ENCODE assay signal across 12 mouse cellular contexts in the genomic region with DNA sequence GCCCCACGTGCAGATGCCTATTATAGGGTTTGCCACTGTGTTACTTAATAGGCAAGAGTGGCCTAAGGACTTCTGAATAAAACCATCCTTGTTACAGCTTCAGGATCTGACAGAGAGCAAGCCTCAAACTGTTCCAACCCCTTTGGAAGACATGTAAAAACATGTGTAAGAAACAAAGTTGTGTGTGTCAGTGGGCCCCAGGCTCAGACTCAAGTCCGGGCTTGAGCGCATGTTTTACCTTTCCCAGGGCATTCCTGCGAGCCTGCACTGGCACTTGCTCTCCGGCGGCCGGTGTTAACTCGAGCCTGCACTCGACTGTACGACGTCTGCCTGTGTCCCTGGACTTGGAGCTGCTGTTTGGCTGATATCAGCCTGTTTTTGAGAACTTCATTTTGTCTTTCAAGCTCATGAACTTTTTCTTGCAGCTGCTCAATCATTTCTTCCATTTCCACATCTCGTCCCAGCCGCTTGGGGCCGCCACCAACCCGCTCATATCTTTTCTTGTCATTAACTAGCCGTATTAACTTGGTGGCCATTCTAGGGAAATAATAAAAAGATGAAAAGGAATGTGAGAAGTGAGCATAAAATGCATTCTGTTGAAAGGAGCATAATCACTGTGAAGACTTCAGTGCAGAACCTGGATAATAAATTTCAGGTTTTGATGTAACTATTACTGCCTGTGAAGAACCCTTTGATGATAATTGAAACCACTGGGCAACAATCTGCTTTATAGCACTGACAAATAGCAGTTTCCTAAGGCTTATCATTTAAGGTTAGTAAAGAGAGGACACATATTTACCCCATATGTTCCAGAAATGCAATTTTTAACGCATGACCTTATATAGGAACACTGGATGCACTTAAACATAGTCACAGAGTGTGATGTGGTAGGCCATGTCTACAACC. TPM values are rescaled to one million over a fixed set of nuclear protein-coding genes. Genes with fewer than 3 reads are reported as not detected.
DNase-seq lines count a peak whose midpoint lies in the region; ATAC-seq and TF ChIP-seq lines count a peak whose summit lies in the region.
"Had no signal": no experiment of that assay in that cellular context is flagged by ENCODE, and none has a peak within 500 bp of the region (broad histone marks: within the 10 kb centered on the region; RNA-seq: fewer than 3 reads in every experiment).

No protein-coding gene starts in this region.

- no peaks in the 10 kb centered on the region for H3K27me3 ChIP-seq in kidney, postnatal 0 days (ENCODE audit: insufficient read depth, low read length)
- H3K27me3 ChIP-seq: heart, embryonic 15.5 days; intestine, embryonic 15.5 days had no signal

- H3K4me1 ChIP-seq in kidney, postnatal 0 days (replicated peaks; ENCODE audit: insufficient read depth, low read length) = no peaks in the 10 kb centered on the region
- H3K4me1 ChIP-seq: heart, embryonic 15.5 days; intestine, embryonic 15.5 days had no signal

- H3K9ac ChIP-seq in kidney, postnatal 0 days (ENCODE audit: low read depth, low read length) = no peak overlapping the region
- H3K9ac ChIP-seq: heart, embryonic 15.5 days; intestine, embryonic 15.5 days had no signal

- TF ChIP-seq CTCF in kidney, postnatal 0 days (IDR thresholded peaks at IDR 0.05; ENCODE audit: low read depth) = peak; percentile 44

- DNase-seq in kidney, postnatal 0 days (ENCODE audit: low spot score) = no peak
- no peak for DNase-seq in kidney, adult 9 months
- peak; percentile 81 for DNase-seq in urinary bladder, postnatal 14 days (ENCODE audit: low spot score)
- DNase-seq in urinary bladder, postnatal 10 days (ENCODE audit: low spot score) = no peak
- DNase-seq in hindlimb bud, embryonic 11.5 days (ENCODE audit: extremely low spot score, low read depth, low spot score) = peak; percentile 56
- no peak for DNase-seq in cerebellum, adult 8-10 months
- no peak for DNase-seq in right cerebral cortex, postnatal 14 days
- DNase-seq: lung, postnatal 36 days had no signal

- no peak for ATAC-seq in kidney, postnatal 0 days (replicated peaks; ENCODE audit: low FRiP score, low read depth)
- ATAC-seq: activated CD4-positive, CD25-positive, alpha-beta regulatory T cell, adult 4 months; intestine, embryonic 15.5 days had no signal

- H3K9me3 ChIP-seq in kidney, postnatal 0 days (replicated peaks; ENCODE audit: low read length) = no peaks in the 10 kb centered on the region
- H3K9me3 ChIP-seq: heart, embryonic 15.5 days; intestine, embryonic 15.5 days had no signal

- 78% methylated on average over 17 of the region's 17 CpGs for WGBS in kidney, postnatal 0 days

- H3K4me2 ChIP-seq in kidney, postnatal 0 days (ENCODE audit: low read length) = no peak overlapping the region
- H3K4me2 ChIP-seq: heart, embryonic 15.5 days; intestine, embryonic 15.5 days had no signal

- H3K4me3 ChIP-seq in kidney, postnatal 0 days (replicated peaks; ENCODE audit: low read depth, low read length) = no peak overlapping the region
- H3K4me3 ChIP-seq: heart, embryonic 15.5 days; intestine, embryonic 15.5 days; left cerebral cortex, adult 2 months had no signal

- H3K27ac ChIP-seq in kidney, postnatal 0 days = no peak overlapping the region
- H3K27ac ChIP-seq: heart, embryonic 15.5 days; intestine, embryonic 15.5 days; left cerebral cortex, adult 2 months had no signal

- H3K36me3 ChIP-seq in kidney, postnatal 0 days (ENCODE audit: insufficient read depth, low read length) = 0 out of 2 replicates have a peak, but pooled peaks cover 9% of the 10 kb centered on the region
- H3K36me3 ChIP-seq: intestine, embryonic 15.5 days had no signal

RNA-seq across cellular contexts. Expression of gene Rpgrip1l, which starts 8.3 kb away (rescaled TPM):
- 8.6 and 8.7 TPM in 2 replicates for polyA plus RNA-seq in kidney, postnatal 0 days (2015; fragmentation: Nextera tagmentation; extraction: Ambion mirVana)

RNA-seq across cellular contexts. Expression of gene Fto, which starts 8.6 kb away (rescaled TPM):
- 55.3 and 61.8 TPM in 2 replicates for polyA plus RNA-seq in kidney, postnatal 0 days (2015; fragmentation: Nextera tagmentation; extraction: Ambion mirVana)

Comparison
In these comparisons a context has a peak if more than half of its experiments do, and no peak if none do; other contexts are left out.
1. DNase-seq: peak in urinary bladder, postnatal 14 days (single experiment) and hindlimb bud, embryonic 11.5 days (single experiment); none in kidney, postnatal 0 days (single experiment), kidney, adult 9 months (single experiment), urinary bladder, postnatal 10 days (single experiment), cerebellum, adult 8-10 months (single experiment) and right cerebral cortex, postnatal 14 days (single experiment).